Mouse (Mus musculus): ENCODE data around the gene Kmt2a. TPM values are rescaled to one million over a fixed set of nuclear protein-coding genes. Genes with fewer than 3 reads are reported as not detected.
A peak's percentile ranks its signal among the peaks of the same experiment; 100 is the strongest.
"Not testable (repeated sequence)": the region's sequence is repeated elsewhere in the genome, so short reads cannot be mapped to it uniquely, and the experiment has no call there.

Gene Kmt2a
- total RNA-seq, 1 experiment from 2014 or later: 19.9 TPM

GRCm38 (mm10) chr9:44768029-44768394, 113.1 kb downstream of the Kmt2a start:
- not testable (repeated sequence) for ATAC-seq (replicated peaks; ENCODE audit: low read depth, poor library complexity, severe bottlenecking)

GRCm38 (mm10) chr9:44767101-44768028, 113.7 kb downstream of the Kmt2a start, which contains the start of the genes Arcn1 and Ift46:
Gene Arcn1 (minus strand): TSS chr9:44767845.
Gene Ift46 (plus strand): TSS chr9:44767908.
- peak; percentile 89 for ATAC-seq (replicated peaks; ENCODE audit: low read depth, poor library complexity, severe bottlenecking)

GRCm38 (mm10) chr9:44760873-44761272, 120.2 kb downstream of the Kmt2a start:
- no peak for ATAC-seq (replicated peaks; ENCODE audit: low read depth, poor library complexity, severe bottlenecking)

Other genes starting within 250 kb of the Kmt2a start
- not detected in 2 replicates for gene Treh, start 208.1 kb downstream of the Kmt2a start, total RNA-seq (2017)
- gene Phldb1, start 146.1 kb downstream of the Kmt2a start, total RNA-seq (2017): 7.9 and 9.5 TPM in 2 replicates
- gene Arcn1, start 113.5 kb downstream of the Kmt2a start, total RNA-seq (2017): 167 and 196 TPM in 2 replicates
- 26.1 and 37.7 TPM in 2 replicates for gene Ift46, start 113.4 kb downstream of the Kmt2a start, total RNA-seq (2017)
- gene Tmem25, start 82.0 kb downstream of the Kmt2a start, total RNA-seq (2017): 0.44 and 1.4 TPM in 2 replicates
- gene Ttc36, start 78.2 kb downstream of the Kmt2a start, total RNA-seq (2017): not detected in 2 replicates
- 118 and 199 TPM in 2 replicates for gene Atp5l, start 39.4 kb upstream of the Kmt2a start, total RNA-seq (2017)
- 33.7 and 52.3 TPM in 2 replicates for gene Ube4a, start 84.3 kb upstream of the Kmt2a start, total RNA-seq (2017)
- 1.4 TPM in 1 of 2 replicates, not detected in the other for gene Cd3g, start 99.1 kb upstream of the Kmt2a start, total RNA-seq (2017)
- gene Cd3d, start 100.5 kb upstream of the Kmt2a start, total RNA-seq (2017): 0.05 TPM in 1 of 2 replicates, not detected in the other
- gene Cd3e, start 128.3 kb upstream of the Kmt2a start, total RNA-seq (2017): not detected in 2 replicates
- not detected in 2 replicates for gene Mpzl2, start 158.5 kb upstream of the Kmt2a start, total RNA-seq (2017)
- 0.27 and 1.0 TPM in 2 replicates for gene Mpzl3, start 173.9 kb upstream of the Kmt2a start, total RNA-seq (2017)
- gene Jaml, start 197.9 kb upstream of the Kmt2a start, total RNA-seq (2017): 1.6 and 6.1 TPM in 2 replicates
- not detected in 2 replicates for gene Scn2b, start 236.5 kb upstream of the Kmt2a start, total RNA-seq (2017)

All from common myeloid progenitor, adult 5-6 weeks (primary cell).